Mouse (Mus musculus) MEL-GATA-1-ER (cell line): ENCODE results near the gene Nppa.
"Not testable (repeated sequence)": the region's sequence is repeated elsewhere in the genome, so short reads cannot be mapped to it uniquely, and the experiment has no call there.

Source experiments
- DNase-seq: peaks from one replicate; pipeline ENCODE4 v3.0.0-alpha.2; 2012; ENCODE audit warnings: low read depth; ENCODE audit errors: extremely low read depth

Gene Nppa

DNA sequence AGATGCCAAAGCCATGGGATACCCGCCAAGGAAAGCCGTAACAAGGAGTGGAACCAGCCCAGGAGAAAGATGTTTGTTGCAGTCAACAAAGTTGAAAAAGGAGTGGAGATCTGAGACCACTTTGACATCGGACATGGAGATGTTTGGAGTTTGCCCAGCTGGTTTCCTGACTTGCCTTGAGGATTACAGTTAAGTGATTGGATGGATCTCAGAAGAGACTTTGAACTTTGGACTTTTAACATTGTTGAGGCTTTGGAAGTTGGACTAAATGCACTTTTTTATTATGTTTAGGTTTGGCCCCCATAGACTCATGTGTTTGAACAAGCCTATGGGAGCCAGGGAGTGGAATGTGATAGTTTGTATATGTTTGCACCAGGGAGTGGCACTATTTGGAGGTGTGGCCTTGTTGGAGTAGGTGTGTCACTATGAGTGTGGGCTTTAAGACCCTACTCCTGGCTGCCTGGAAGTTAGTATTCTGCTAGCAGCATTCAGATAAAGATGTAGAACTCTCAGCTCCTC, 49.9 kb downstream of the Nppa start:
- DNase-seq, result not testable (repeated sequence)

DNA sequence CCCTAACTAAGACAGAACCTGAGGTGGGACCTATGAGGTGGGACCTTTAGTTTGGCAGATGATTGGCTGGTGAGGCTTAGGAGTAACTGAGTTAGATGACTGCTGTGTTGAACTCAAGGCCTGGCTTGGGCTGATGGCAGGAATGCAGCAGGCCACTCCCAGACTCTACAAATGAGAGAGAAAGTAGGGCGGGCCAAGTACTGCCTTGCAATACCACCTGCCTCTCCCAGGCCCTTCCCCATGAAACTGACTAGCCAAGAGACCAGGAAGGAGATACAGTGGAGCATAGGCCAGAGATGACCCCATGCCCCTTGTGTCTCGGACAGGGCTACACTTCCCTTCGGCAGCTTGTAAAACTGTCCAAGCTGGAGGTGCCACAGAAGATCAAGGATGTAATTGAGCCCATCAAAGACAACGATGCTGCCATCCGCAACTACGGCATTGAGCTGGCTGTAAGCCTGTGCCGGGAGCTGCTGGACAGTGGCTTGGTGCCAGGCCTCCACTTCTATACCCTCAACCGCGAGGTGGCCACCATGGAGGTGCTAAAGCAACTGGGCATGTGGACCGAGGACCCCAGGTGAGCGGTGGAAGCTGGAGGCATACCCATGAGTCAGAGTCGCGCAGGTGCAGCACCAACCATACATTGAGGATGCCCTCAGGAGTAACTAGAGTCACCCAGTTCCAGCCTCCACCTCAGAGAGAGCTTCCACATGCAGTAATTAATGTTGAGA, 50.7 kb downstream of the Nppa start:
- DNase-seq, result no peak
